Mouse (Mus musculus): ENCODE results near the gene Itsn1. TPM values are rescaled to one million over a fixed set of nuclear protein-coding genes. Genes with fewer than 3 reads are reported as not detected.

Itsn1 gene
- polyA plus RNA-seq, 2 experiments = 31.4 to 46.8 TPM

DNA sequence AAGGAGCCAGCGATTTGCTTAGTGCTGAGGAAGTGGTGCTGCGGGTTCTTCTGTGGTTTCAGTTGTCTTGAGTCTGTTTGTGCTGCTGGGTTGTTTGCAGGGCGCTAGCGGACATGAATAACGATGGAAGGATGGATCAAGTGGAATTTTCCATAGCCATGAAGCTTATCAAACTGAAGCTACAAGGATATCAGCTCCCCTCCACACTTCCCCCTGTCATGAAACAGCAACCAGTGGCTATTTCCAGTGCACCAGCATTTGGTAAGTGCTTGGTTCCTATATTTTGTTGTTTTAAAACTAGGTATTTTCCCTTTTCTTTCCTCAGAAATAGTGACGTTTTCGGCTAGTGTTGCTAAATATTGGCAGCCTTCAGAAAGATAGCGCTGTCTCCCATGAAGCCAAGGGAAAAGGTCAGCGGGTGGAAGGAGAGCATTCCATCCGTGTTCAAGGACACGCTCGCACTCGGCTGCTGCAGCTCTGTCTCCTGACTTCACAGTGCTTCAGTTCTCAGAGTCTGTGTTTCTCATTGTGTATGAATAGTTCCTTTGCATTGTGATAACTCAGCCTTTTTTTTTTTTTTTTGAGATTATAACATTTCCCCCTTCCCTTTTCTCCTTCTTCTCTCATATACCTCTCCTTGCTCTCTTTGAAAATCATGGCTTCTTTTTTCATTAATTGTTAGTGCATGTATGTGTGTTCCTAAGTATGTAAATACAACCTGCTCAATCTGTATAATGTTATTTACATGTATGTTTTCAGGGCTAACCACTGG lies 64.6 kb downstream of the Itsn1 start:
- 19% methylated on average over 13 of the region's 13 CpGs for WGBS (ENCODE audit: insufficient replicate concordance)
- no peaks in the 10 kb centered on the region; the same call in 1 of the 2 replicates for H3K27me3 ChIP-seq (ENCODE audit: control insufficient read depth, insufficient read depth, low read length)
- H3K4me2 ChIP-seq (ENCODE audit: low read depth) = peak overlapping the region; percentile 1; the same call in 1 of the 2 replicates
- TF ChIP-seq CTCF (IDR thresholded peaks at IDR 0.05; ENCODE audit: low read depth) (no peak), EP300 (IDR thresholded peaks at IDR 0.05; ENCODE audit: low read depth) (no peak)
- H3K9me3 ChIP-seq (ENCODE audit: control insufficient read depth, low read length) = no peaks in the 10 kb centered on the region
- H3K4me1 ChIP-seq (replicated peaks; ENCODE audit: control insufficient read depth in 2 of 2, insufficient read depth in 2 of 2, low read length in 1 of 2) = peaks cover 7 to 39% of the 10 kb centered on the region in 2 experiments; a peak in 3 of 4 replicates
- ATAC-seq (ENCODE audit: insufficient read depth) (no peak), DNase-seq (ENCODE audit: low read depth in 3 of 3, low spot score in 3 of 3) (no peak)
- no peak overlapping the region for H3K4me3 ChIP-seq (ENCODE audit: insufficient read depth in 1 of 2, low read depth in 2 of 2, low read length in 2 of 2)
- no peak overlapping the region for H3K9ac ChIP-seq (replicated peaks)
- H3K36me3 ChIP-seq (replicated peaks; ENCODE audit: control insufficient read depth, insufficient read depth, low read depth) = no peaks in the 10 kb centered on the region
- no peak overlapping the region for H3K27ac ChIP-seq

DNA sequence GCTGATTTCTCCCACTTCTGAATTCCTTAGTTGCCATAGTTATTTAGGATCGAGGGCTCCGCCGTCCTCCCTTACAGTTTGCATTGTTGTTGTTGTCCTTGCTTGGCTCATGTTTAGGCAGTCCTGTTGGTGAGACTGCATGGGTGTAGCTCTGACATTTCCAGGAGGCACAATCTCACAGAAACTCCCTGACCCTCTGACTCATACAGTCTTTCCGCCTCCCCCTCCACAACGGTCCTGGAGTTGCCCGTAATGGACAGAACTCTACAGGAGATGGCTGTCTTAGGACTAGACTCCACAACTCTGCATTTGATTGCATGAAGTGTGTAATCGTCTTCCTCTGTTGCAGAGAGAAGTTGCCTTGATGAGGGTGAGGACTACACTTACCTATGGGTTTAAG lies 65.2 kb downstream of the Itsn1 start:
- H3K4me2 ChIP-seq (ENCODE audit: low read depth) = no peak overlapping the region
- H3K4me3 ChIP-seq (ENCODE audit: insufficient read depth in 1 of 2, low read depth in 2 of 2, low read length in 2 of 2) = no peak overlapping the region
- H3K4me1 ChIP-seq (replicated peaks; ENCODE audit: control insufficient read depth in 2 of 2, insufficient read depth in 2 of 2, low read length in 1 of 2) = peaks cover 7 to 38% of the 10 kb centered on the region in 2 experiments; a peak in 3 of 4 replicates
- H3K27me3 ChIP-seq (ENCODE audit: control insufficient read depth, insufficient read depth, low read length) = no peaks in the 10 kb centered on the region; the same call in 1 of the 2 replicates
- H3K36me3 ChIP-seq (replicated peaks; ENCODE audit: control insufficient read depth, insufficient read depth, low read depth) = no peaks in the 10 kb centered on the region
- no peak for TF ChIP-seq EP300 (IDR thresholded peaks at IDR 0.05; ENCODE audit: low read depth)
- no peak for TF ChIP-seq CTCF (IDR thresholded peaks at IDR 0.05; ENCODE audit: low read depth)
- H3K27ac ChIP-seq = no peak overlapping the region
- H3K9me3 ChIP-seq (ENCODE audit: control insufficient read depth, low read length) = no peaks in the 10 kb centered on the region
- DNase-seq (ENCODE audit: low read depth in 3 of 3, low spot score in 3 of 3) = no peak
- no peak overlapping the region for H3K9ac ChIP-seq (replicated peaks)
- no peak for ATAC-seq (ENCODE audit: insufficient read depth)
- 59% methylated on average over 7 of the region's 7 CpGs for WGBS (ENCODE audit: insufficient replicate concordance)

DNA sequence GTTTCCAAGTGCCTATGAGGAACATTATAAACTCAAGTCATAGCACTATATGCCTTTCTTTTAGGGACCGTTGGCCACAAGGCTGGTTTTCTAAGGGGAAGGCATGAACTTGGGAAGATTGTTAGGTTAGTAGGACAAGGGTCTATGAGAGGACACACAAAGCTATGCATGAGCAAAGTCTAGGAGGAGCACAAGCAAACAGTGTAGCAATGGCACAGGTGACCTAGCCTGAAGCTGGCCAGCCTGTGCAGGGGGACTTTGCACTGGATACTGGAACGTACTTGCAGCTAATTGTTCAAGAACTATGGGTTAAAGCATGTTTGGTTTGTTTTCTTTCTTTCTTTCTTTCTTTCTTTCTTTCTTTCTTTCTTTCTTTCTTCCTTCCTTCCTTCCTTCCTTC lies 66.0 kb downstream of the Itsn1 start:
- DNase-seq (ENCODE audit: low read depth in 3 of 3, low spot score in 3 of 3) = no peak
- no peaks in the 10 kb centered on the region for H3K9me3 ChIP-seq (ENCODE audit: control insufficient read depth, low read length)
- WGBS (ENCODE audit: insufficient replicate concordance) = 73% methylated on average over 2 of the region's 2 CpGs
- H3K9ac ChIP-seq (replicated peaks) = no peak overlapping the region
- no peak overlapping the region for H3K27ac ChIP-seq
- no peak for TF ChIP-seq EP300 (IDR thresholded peaks at IDR 0.05; ENCODE audit: low read depth)
- no peak for TF ChIP-seq CTCF (IDR thresholded peaks at IDR 0.05; ENCODE audit: low read depth)
- no peak overlapping the region for H3K4me3 ChIP-seq (ENCODE audit: insufficient read depth in 1 of 2, low read depth in 2 of 2, low read length in 2 of 2)
- no peaks in the 10 kb centered on the region for H3K36me3 ChIP-seq (replicated peaks; ENCODE audit: control insufficient read depth, insufficient read depth, low read depth)
- peak; percentile 52; the same call in 1 of the 2 replicates for ATAC-seq (ENCODE audit: insufficient read depth)
- H3K4me2 ChIP-seq (ENCODE audit: low read depth) = no peak overlapping the region
- no peaks in the 10 kb centered on the region; the same call in 1 of the 2 replicates for H3K27me3 ChIP-seq (ENCODE audit: control insufficient read depth, insufficient read depth, low read length)
- peaks cover 4 to 30% of the 10 kb centered on the region in 2 experiments; a peak in 3 of 4 replicates for H3K4me1 ChIP-seq (replicated peaks; ENCODE audit: control insufficient read depth in 2 of 2, insufficient read depth in 2 of 2, low read length in 1 of 2)

DNA sequence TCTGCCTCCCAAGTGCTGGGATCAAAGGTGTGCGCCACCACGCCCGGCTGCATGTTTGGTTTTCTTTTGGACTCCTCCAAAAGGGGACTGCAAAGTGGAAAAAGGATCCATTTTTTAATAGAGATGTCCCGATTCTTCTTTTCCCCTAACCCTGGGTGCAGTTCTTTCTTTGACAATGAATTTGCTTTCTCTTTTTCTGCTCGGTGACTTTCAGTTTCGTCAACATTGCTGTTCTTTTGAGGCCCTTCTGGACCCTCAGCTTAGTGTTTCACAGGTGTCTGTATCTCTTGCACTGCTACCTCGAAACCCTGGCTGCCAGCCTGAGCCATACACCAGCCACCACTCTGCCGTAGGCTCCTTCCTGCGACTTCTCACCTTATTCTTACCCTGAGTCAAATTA lies 66.5 kb downstream of the Itsn1 start:
- no peak overlapping the region for H3K27ac ChIP-seq

DNA sequence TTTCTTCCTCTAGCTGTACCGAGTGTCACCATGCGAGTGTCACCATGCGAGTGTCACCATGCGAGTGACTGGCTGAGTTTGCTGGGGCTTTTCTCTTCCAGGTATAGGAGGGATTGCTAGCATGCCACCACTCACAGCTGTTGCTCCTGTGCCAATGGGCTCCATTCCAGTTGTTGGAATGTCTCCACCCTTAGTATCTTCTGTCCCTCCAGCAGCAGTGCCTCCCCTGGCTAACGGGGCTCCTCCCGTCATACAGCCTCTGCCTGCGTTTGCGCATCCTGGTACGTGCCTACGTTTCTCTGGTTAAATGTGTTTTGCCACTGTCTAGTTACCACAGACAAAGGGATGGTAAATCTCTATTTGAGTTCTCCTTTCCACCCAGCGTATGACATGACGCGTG lies 72.3 kb downstream of the Itsn1 start:
- H3K4me3 ChIP-seq (ENCODE audit: insufficient read depth in 1 of 2, low read depth in 2 of 2, low read length in 2 of 2) = no peak overlapping the region
- WGBS (ENCODE audit: insufficient replicate concordance) = 85% methylated on average over 13 of the region's 13 CpGs
- H3K36me3 ChIP-seq (replicated peaks; ENCODE audit: control insufficient read depth, insufficient read depth, low read depth) = peaks cover 6% of the 10 kb centered on the region
- H3K9ac ChIP-seq (replicated peaks) = no peak overlapping the region
- ATAC-seq (ENCODE audit: insufficient read depth) (no peak), DNase-seq (ENCODE audit: low read depth in 3 of 3, low spot score in 3 of 3) (no peak)
- H3K4me2 ChIP-seq (ENCODE audit: low read depth) = no peak overlapping the region
- peaks cover 22 to 39% of the 10 kb centered on the region in 2 experiments for H3K4me1 ChIP-seq (replicated peaks; ENCODE audit: control insufficient read depth in 2 of 2, insufficient read depth in 2 of 2, low read length in 1 of 2)
- H3K9me3 ChIP-seq (ENCODE audit: control insufficient read depth, low read length) = no peaks in the 10 kb centered on the region
- no peaks in the 10 kb centered on the region for H3K27me3 ChIP-seq (ENCODE audit: control insufficient read depth, insufficient read depth, low read length)
- H3K27ac ChIP-seq = no peak overlapping the region
- TF ChIP-seq EP300 (IDR thresholded peaks at IDR 0.05; ENCODE audit: low read depth) = no peak
- no peak for TF ChIP-seq CTCF (IDR thresholded peaks at IDR 0.05; ENCODE audit: low read depth)

More for the DNA sequence above, 66.5 kb downstream of the Itsn1 start:
- no peak for TF ChIP-seq EP300 (IDR thresholded peaks at IDR 0.05; ENCODE audit: low read depth)
- TF ChIP-seq CTCF (IDR thresholded peaks at IDR 0.05; ENCODE audit: low read depth) = no peak
- no peak overlapping the region for H3K9ac ChIP-seq (replicated peaks)
- no peaks in the 10 kb centered on the region for H3K9me3 ChIP-seq (ENCODE audit: control insufficient read depth, low read length)
- no peak overlapping the region for H3K4me2 ChIP-seq (ENCODE audit: low read depth)
- 77% methylated on average over 9 of the region's 9 CpGs for WGBS (ENCODE audit: insufficient replicate concordance)
- H3K4me1 ChIP-seq (replicated peaks; ENCODE audit: control insufficient read depth in 2 of 2, insufficient read depth in 2 of 2, low read length in 1 of 2) = peaks cover 2 to 25% of the 10 kb centered on the region in 2 experiments; a peak in 2 of 4 replicates
- no peak overlapping the region for H3K4me3 ChIP-seq (ENCODE audit: insufficient read depth in 1 of 2, low read depth in 2 of 2, low read length in 2 of 2)
- no peaks in the 10 kb centered on the region; the same call in 1 of the 2 replicates for H3K27me3 ChIP-seq (ENCODE audit: control insufficient read depth, insufficient read depth, low read length)
- no peaks in the 10 kb centered on the region for H3K36me3 ChIP-seq (replicated peaks; ENCODE audit: control insufficient read depth, insufficient read depth, low read depth)
- ATAC-seq (ENCODE audit: insufficient read depth) (no peak), DNase-seq (ENCODE audit: low read depth in 3 of 3, low spot score in 3 of 3) (no peak)

All from liver, embryonic 14.5 days (tissue).